Mouse (Mus musculus): Measurements from ENCODE around the gene Hspb9.

DNA sequence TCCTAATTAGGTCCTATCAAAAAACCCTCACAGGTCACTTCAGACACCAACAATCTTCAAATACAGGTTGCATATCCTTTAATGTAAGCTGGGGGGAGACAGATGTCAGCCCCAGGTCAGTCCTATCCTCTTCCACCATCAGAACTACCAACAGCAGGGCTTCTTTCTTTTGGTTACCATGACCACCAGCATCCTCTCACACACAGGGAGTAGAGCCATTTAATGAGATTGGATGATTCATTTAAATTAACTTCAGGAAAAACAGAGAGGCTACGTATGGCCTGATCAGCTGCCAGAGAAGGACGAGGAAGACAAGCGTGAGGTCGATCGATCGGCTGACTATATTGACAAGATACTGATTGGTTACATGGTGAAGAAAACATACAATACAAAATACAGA, 1.3 kb downstream of the Hspb9 start:
- TF ChIP-seq CTCF (IDR thresholded peaks at IDR 0.05; ENCODE audit: borderline replicate concordance, insufficient read depth, low read depth, low read length) (no peak), POLR2A (IDR thresholded peaks at IDR 0.05; ENCODE audit: borderline replicate concordance, insufficient read depth, low read length) (no peak)

Measured in cerebellum, adult 2 months (tissue).